Mouse (Mus musculus) neural tube, embryonic 14.5 days (tissue): ENCODE measurements around the gene Uvrag. TPM values are rescaled to one million over a fixed set of nuclear protein-coding genes. Genes with fewer than 3 reads are reported as not detected.

ENCODE experiments used
- ATAC-seq: fragments of 200-750 bp; cut with Nextera tagmentation; 2 replicates; pipeline ENCODE4 v1.8.0; 2017; ENCODE audit warnings: low read depth, mild to moderate bottlenecking, moderate TSS enrichment, moderate library complexity
- H3K27ac ChIP-seq: fragments of 300-500 bp; sonication (generic); 2 replicates; pipeline ENCODE4 v1.5.1; 2014; ENCODE audit warnings: low read depth, mild to moderate bottlenecking, control low read depth, low read length, moderate library complexity, mixed read lengths
- H3K27me3 ChIP-seq: fragments of 300-500 bp; sonication (generic); 2 replicates; pipeline ENCODE4 v1.6.1; 2014; ENCODE audit warnings: low read length; ENCODE audit not compliant: control insufficient read depth, insufficient read depth
- H3K36me3 ChIP-seq: fragments of 300-500 bp; sonication (generic); 2 replicates; pipeline ENCODE4 v1.6.1; 2014; ENCODE audit warnings: low read length, mixed read lengths; ENCODE audit not compliant: control insufficient read depth, insufficient read depth
- H3K4me1 ChIP-seq: fragments of 300-500 bp; sonication (generic); 2 replicates; pipeline ENCODE4 v1.6.1; 2014; ENCODE audit warnings: low read length; ENCODE audit not compliant: control insufficient read depth, insufficient read depth
- H3K4me2 ChIP-seq: fragments of 300-500 bp; sonication (generic); 2 replicates; pipeline ENCODE4 v1.6.1; 2014; ENCODE audit warnings: mild to moderate bottlenecking, low read depth, low read length, control low read depth
- H3K4me3 ChIP-seq: fragments of 300-500 bp; sonication (generic); 2 replicates; pipeline ENCODE4 v1.5.1; 2014; ENCODE audit warnings: low read depth, low read length, control low read depth, mixed read lengths
- H3K9ac ChIP-seq: fragments of 300-500 bp; sonication (generic); replicated peaks from 2 replicates; pipeline ENCODE4 v1.6.1; 2014; ENCODE audit warnings: low read depth, mild to moderate bottlenecking, control low read depth, low read length, mixed read lengths
- H3K9me3 ChIP-seq: fragments of 300-500 bp; sonication (generic); 2 replicates; pipeline ENCODE4 v1.6.1; 2016; ENCODE audit warnings: low read length; ENCODE audit not compliant: control insufficient read depth
- WGBS: fragments of 180-500 bp; shearing (Covaris S2); extraction: QIAGEN DNeasy Blood & Tissue Kit; methylation state at CpG from one replicate; pipeline ENCODE4 v1.1.7; 2014; 5-methylcytosine and 5-hydroxymethylcytosine counted together
- polyA plus RNA-seq: library from polyadenylated mRNA; unstranded; fragments of >200 nt; fragmentation: Nextera tagmentation; extraction: Ambion mirVana; gene quantifications from 2 replicates; pipeline ENCODE4 v1.2.1, GENCODE M21; 2014

The Uvrag gene
- polyA plus RNA-seq, 1 experiment from 2014 or later = 23.8 TPM

DNA sequence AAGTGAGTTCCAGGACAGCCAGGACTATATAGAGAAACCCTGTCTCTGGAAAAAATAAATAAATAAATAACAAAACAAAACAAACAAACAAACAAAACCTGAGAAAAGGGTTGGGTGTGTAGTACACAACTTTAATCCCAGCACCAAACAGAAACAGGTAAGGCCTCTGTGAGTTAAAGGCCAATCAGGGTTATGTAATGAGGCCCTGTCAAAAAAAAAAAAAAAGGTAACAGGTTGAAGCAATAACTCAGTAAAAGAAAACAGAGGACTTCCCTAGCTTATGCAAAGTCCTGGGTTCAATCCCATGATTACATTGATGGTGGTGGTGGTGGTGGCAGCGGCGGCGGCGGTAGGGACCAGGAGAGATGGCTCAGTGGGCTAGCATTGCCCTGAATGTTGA lies 3.4 kb downstream of the Uvrag start:
- ATAC-seq = no peak
- no peak overlapping the region for H3K4me3 ChIP-seq
- 98% methylated on average over 4 of the region's 4 CpGs for WGBS

DNA sequence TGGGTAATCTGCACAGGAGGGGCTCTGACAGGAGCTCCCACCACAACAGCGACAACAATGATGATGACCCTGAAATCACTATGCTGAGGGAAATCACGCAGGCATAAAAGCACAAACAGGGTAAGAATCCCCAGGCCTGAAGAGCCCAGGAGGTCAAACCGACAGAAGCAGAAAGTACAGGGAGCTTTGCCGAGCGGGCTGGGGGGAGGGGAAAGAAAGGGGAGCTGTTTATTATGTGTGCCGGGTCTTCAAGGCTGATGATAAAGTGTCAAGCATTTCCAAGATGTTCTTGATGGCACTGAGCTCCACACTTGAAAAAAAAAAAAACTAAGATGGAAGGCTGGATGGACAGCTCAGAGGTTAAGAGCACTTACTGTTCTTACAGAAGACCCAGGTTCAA lies 4.2 kb downstream of the Uvrag start:
- H3K9me3 ChIP-seq = no peaks in the 10 kb centered on the region
- ATAC-seq = no peak
- 46% methylated on average over 6 of the region's 6 CpGs for WGBS

More for the DNA sequence above, 3.4 kb downstream of the Uvrag start:
- Histone ChIP-seq H3K9me3 (no peaks in the 10 kb centered on the region), H3K27me3 (no peaks in the 10 kb centered on the region), H3K27ac (no peak overlapping the region), H3K36me3 (no peaks in the 10 kb centered on the region), H3K9ac (no peak overlapping the region), H3K4me2 (no peak overlapping the region), H3K4me1 (peaks cover 14% of the 10 kb centered on the region; the same call in 1 of the 2 replicates)

DNA sequence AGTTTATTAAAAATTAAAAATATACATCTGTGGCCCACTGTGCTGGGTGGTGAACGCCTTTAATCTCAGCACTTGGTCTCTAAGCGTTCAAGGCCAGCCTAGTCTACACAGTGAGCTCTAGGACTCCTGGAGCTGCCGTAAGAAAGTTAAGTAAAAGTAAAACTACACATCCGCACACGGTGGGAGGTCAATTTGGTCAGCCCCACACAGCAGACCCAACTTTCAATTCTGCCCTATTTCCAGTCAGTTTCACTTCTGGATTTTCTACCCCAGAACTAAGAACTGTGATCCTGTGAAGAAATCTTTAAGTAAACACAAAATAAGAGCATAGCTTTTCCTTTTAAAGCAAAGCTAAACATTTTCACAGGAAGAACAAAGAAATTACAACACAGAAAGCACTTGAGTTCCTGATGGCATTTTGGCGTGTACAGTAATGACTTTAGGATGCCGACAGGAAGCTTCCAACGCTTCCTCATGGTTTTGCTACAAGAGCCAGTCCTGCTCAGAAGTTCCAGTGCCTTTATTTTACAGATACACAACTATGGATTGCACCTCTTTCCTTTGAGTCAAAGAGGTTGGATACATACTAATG lies 7.0 kb downstream of the Uvrag start:
- no peak overlapping the region for H3K9ac ChIP-seq
- H3K36me3 ChIP-seq = no peaks in the 10 kb centered on the region
- no peaks in the 10 kb centered on the region for H3K27me3 ChIP-seq
- no peak for ATAC-seq
- no peak overlapping the region for H3K27ac ChIP-seq
- 88% methylated on average over 8 of the region's 8 CpGs for WGBS
- H3K4me1 ChIP-seq = no peaks in the 10 kb centered on the region
- no peak overlapping the region for H3K4me3 ChIP-seq
- no peaks in the 10 kb centered on the region for H3K9me3 ChIP-seq
- no peak overlapping the region for H3K4me2 ChIP-seq

More for the DNA sequence above, 4.2 kb downstream of the Uvrag start:
- Histone ChIP-seq H3K4me3 (no peak overlapping the region), H3K9ac (no peak overlapping the region), H3K4me2 (no peak overlapping the region), H3K27me3 (no peaks in the 10 kb centered on the region), H3K4me1 (peaks cover 9% of the 10 kb centered on the region; the same call in 1 of the 2 replicates), H3K27ac (no peak overlapping the region), H3K36me3 (no peaks in the 10 kb centered on the region)

DNA sequence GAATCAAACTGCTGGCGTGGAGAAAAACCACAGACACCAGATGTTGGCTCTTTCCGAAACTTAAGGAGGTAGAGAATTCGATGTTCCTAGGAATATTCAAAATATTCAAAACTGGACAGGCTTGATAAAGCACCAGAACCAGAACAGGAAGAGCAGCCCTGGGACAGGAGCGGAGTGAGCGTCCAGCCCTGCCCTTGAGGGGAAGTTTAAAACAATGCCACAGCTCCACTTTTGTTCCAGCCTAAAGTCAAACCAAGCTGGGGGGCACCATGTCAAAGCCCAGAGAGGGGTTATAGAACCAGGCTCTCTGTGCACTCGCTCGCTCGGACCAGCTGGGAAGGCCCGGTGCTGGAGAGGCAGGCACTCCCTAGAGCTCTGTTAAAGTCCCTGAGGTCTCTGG lies 8.3 kb downstream of the Uvrag start:
- no peak for ATAC-seq
- no peaks in the 10 kb centered on the region for H3K4me1 ChIP-seq
- H3K9me3 ChIP-seq = no peaks in the 10 kb centered on the region
- no peak overlapping the region for H3K27ac ChIP-seq
- no peak overlapping the region for H3K4me2 ChIP-seq
- H3K36me3 ChIP-seq = no peaks in the 10 kb centered on the region
- no peak overlapping the region for H3K9ac ChIP-seq
- no peak overlapping the region for H3K4me3 ChIP-seq
- no peaks in the 10 kb centered on the region for H3K27me3 ChIP-seq
- 88% methylated on average over 9 of the region's 9 CpGs for whole genome bisulfite sequencing

DNA sequence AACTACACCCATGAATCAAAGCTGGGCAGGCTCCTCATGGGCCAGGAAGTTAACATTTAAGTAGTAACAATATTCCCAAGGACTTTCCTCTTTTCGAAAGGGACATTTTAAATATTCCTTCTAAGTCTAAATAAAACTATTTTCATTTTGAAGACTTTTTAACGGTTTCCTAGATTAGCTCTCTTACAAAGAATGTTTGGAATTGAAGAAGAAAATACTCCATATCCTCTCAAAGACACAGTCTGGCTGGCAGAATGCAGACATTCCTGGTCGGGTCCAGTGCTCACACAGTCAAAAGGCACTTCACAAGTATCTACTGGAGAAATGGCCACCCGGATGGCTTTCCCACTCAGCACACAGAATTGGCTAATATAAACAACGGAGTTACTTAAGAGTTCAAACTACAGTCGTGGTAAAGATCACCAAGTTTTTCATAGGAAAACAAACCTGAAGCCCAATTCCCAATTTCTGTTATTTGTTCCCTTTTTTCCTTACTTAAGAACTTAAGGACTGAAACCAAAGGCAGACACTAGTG lies 9.1 kb downstream of the Uvrag start:
- Histone ChIP-seq H3K27me3 (no peaks in the 10 kb centered on the region), H3K4me1 (no peaks in the 10 kb centered on the region), H3K36me3 (no peaks in the 10 kb centered on the region), H3K9me3 (no peaks in the 10 kb centered on the region), H3K4me3 (no peak overlapping the region), H3K9ac (no peak overlapping the region), H3K4me2 (no peak overlapping the region), H3K27ac (no peak overlapping the region)
- 82% methylated on average over 6 of the region's 6 CpGs for WGBS
- ATAC-seq = no peak

DNA sequence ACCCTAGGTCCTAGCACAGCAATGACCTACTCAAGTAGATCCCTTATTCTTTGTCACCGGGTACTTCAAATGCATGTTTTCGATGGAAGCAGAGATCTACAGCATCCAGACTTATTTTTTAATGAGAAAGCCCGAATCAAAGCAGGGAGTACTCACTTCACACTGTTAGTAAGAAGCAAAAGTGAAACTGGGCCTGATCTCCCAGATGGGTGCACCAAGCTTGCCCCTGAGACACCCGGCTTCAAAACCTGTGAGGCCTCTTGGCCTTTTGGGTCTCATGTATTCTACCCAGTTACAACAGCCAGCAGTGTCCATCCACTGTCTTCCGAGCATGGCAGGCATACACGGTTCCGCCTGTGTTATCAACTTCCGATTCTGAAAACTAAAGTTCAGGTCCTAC lies 12.0 kb downstream of the Uvrag start:
- Histone ChIP-seq H3K4me1 (no peaks in the 10 kb centered on the region), H3K27ac (no peak overlapping the region), H3K27me3 (no peaks in the 10 kb centered on the region), H3K36me3 (no peaks in the 10 kb centered on the region), H3K9ac (no peak overlapping the region), H3K4me3 (no peak overlapping the region), H3K9me3 (no peaks in the 10 kb centered on the region), H3K4me2 (no peak overlapping the region)
- no peak for ATAC-seq
- WGBS = 95% methylated on average over 8 of the region's 8 CpGs

DNA sequence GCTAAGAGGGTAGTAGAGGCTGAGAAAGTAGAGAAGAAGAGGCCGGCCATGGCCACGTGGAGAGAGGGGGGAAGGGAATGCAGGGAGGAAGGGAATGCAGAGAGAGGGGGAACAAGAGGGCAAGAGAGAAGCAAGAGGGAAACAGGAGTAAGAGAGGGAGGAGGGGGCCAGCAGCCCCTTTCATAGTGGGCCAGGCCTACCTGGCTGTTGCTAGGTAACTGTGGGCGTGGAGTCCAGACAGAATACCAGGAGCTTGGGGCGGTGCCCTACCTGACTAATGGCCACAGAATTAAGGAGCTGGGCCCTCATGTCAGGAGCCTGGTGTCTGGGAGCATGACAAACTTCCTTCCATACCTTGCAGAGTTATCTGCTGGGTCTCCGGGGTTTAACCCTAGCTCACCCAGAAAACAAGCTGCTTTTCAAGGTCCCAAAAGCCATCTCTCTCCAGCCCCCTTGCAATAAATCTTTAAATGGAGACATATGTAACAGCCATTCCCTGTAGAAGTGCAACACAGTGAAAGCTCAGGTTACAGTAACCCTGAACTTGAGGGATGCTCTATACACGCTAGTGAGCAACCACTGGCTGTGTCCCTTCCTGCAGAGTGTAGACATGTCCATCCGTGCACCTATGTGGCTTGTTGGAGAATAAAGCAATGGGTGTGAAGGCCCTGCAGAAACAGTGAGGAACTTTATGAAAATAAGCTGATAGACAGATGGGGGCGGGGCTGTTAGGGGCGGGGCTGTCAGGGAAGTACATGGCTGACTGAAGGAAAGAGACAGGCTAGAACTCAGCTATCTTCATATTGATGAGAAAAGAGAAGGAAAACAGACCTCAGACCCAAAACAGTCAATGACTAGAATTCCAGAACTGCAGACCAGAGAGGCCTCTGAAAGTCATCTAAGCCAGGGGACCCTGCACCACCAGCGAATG lies 12.7 kb downstream of the Uvrag start:
- Histone ChIP-seq H3K4me1 (no peaks in the 10 kb centered on the region), H3K9me3 (no peaks in the 10 kb centered on the region), H3K4me3 (no peak overlapping the region), H3K4me2 (no peak overlapping the region), H3K27me3 (no peaks in the 10 kb centered on the region), H3K9ac (no peak overlapping the region), H3K36me3 (no peaks in the 10 kb centered on the region), H3K27ac (no peak overlapping the region)
- 54% methylated on average over 10 of the region's 10 CpGs for WGBS
- ATAC-seq = no peak

DNA sequence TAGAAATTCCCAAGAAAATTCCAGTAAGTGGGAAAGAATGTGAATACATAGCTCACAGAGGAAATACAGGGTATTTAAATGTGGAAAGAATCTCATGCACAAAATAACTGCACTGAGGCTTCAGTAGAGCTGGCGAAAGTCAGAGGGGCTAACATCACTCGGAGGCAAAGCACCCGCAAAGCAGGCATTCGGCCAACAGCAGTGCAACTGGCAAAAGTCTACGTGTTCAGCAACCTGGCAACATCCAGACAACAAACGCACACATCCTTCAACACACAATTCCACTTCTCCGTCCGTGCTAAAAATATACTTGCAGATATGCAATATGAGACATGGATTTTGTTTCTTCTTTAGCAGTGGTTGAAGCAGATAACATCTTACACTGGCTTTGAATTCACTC lies 14.9 kb downstream of the Uvrag start:
- H3K9ac ChIP-seq = no peak overlapping the region
- no peak overlapping the region for H3K4me2 ChIP-seq
- WGBS = 86% methylated on average over 8 of the region's 8 CpGs
- no peaks in the 10 kb centered on the region for H3K27me3 ChIP-seq
- no peak overlapping the region for H3K27ac ChIP-seq
- no peak overlapping the region for H3K4me3 ChIP-seq
- no peak for ATAC-seq
- H3K4me1 ChIP-seq = no peaks in the 10 kb centered on the region
- H3K9me3 ChIP-seq = no peaks in the 10 kb centered on the region
- no peaks in the 10 kb centered on the region for H3K36me3 ChIP-seq

DNA sequence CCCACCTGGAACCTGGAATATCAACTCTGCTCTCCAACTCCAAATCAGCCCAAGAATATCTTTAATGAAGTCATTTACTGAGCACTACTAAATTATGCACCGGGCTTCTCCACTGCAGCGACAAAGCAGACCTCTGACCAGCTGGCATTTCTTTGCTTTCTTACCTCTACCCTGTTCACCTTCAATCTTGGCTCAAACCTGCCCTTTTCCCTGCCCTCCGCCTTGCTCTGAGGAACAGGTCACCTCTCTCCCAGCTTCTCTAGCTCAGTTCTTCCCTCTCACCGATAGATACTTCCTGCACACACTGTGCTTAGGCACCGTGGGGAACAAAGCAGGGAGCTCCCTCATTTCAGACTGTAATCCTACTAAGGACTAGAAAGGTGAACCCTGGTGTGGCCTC lies 18.3 kb downstream of the Uvrag start:
- no peaks in the 10 kb centered on the region for H3K36me3 ChIP-seq
- no peaks in the 10 kb centered on the region for H3K27me3 ChIP-seq
- no peak for ATAC-seq
- H3K9ac ChIP-seq = no peak overlapping the region
- no peaks in the 10 kb centered on the region for H3K4me1 ChIP-seq
- no peak overlapping the region for H3K4me2 ChIP-seq
- H3K9me3 ChIP-seq = no peaks in the 10 kb centered on the region
- H3K4me3 ChIP-seq = no peak overlapping the region
- no peak overlapping the region for H3K27ac ChIP-seq
- 83% methylated on average over 5 of the region's 5 CpGs for WGBS
